Mouse (Mus musculus) left cerebral cortex, postnatal 14 days (tissue): ENCODE measurements around the gene Fam126a. TPM values are rescaled to one million over a fixed set of nuclear protein-coding genes. Genes with fewer than 3 reads are reported as not detected.
A peak's percentile ranks its signal among the peaks of the same experiment; 100 is the strongest.
"Not testable (repeated sequence)": the region's sequence is repeated elsewhere in the genome, so short reads cannot be mapped to it uniquely, and the experiment has no call there.

Experiments
- DNase-seq, 2 experiments: peaks; one replicate each; pipeline ENCODE4 v3.0.0; 2021 to 2022; ENCODE audit warnings: low spot score in 2 of 2, mixed read lengths in 1 of 2
- intact Hi-C: fragments of 180-260 bp; cut with DNase I; formaldehyde crosslinking; loops from one replicate; pipeline ENCODE4 v1.15.1; 2025
- total RNA-seq, 2 experiments: library from RNA; stranded (reverse); gene quantifications; 2 replicates each; pipeline ENCODE4 v1.2.3; 2021

The Fam126a gene
- total RNA-seq, 2 experiments from 2014 or later = 22.9 to 24.1 TPM

- DNase-seq = no peak
- intact Hi-C loops = no loop called here
Measured at GRCm38 (mm10) chr5:23919892-23920731, 110.4 kb downstream of the Fam126a start.

GRCm38 (mm10) chr5:23917301-23917700 is 113.2 kb downstream of the Fam126a start:
- intact Hi-C loops = no loop called here
- DNase-seq = no peak

- DNase-seq = no peak
- intact Hi-C loops = no loop called here
Measured at GRCm38 (mm10) chr5:23911556-23911955, 118.9 kb downstream of the Fam126a start.

GRCm38 (mm10) chr5:23909256-23909655 is 121.2 kb downstream of the Fam126a start:
- no peak for DNase-seq
- intact Hi-C loops = no loop called here

- intact Hi-C loops = no loop called here
- no peak for DNase-seq
Measured at GRCm38 (mm10) chr5:23908486-23909090, 121.9 kb downstream of the Fam126a start.

- no peak for DNase-seq
- intact Hi-C loops = no loop called here
Measured at GRCm38 (mm10) chr5:23902221-23902620, 128.3 kb downstream of the Fam126a start.

- intact Hi-C loops = no loop called here
- no peak for DNase-seq
Measured at GRCm38 (mm10) chr5:23900190-23900589, 130.3 kb downstream of the Fam126a start.

- intact Hi-C loops = no loop called here
- peak; percentile 17 to 22 for DNase-seq
Measured at GRCm38 (mm10) chr5:23893864-23894771, 136.4 kb downstream of the Fam126a start.

GRCm38 (mm10) chr5:23893156-23893863 is 137.2 kb downstream of the Fam126a start:
- no peak for DNase-seq
- intact Hi-C loops = no loop called here

GRCm38 (mm10) chr5:23890734-23891133 is 139.8 kb downstream of the Fam126a start:
- intact Hi-C loops = no loop called here
- peak; percentile 76 to 80 for DNase-seq

GRCm38 (mm10) chr5:23889461-23889860 is 141.0 kb downstream of the Fam126a start:
- no peak for DNase-seq
- intact Hi-C loops = loop anchor here (5.0 kb wide), 1 partner anchor 188 kb away; no protein-coding TSS in a partner anchor

GRCm38 (mm10) chr5:23887111-23887510 is 143.4 kb downstream of the Fam126a start:
- intact Hi-C loops = loop anchor here (5.0 kb wide), 1 partner anchor 190 kb away; no protein-coding TSS in a partner anchor

GRCm38 (mm10) chr5:23874457-23874856 is 156.0 kb downstream of the Fam126a start:
- intact Hi-C loops = no loop called here
- DNase-seq = no peak

More at GRCm38 (mm10) chr5:23887111-23887510, 143.4 kb downstream of the Fam126a start:
- no peak for DNase-seq

- intact Hi-C loops = no loop called here
- DNase-seq = no peak
Measured at GRCm38 (mm10) chr5:23872586-23872985, 157.9 kb downstream of the Fam126a start.

GRCm38 (mm10) chr5:23871323-23871722 is 159.2 kb downstream of the Fam126a start:
- intact Hi-C loops = not testable (repeated sequence)

GRCm38 (mm10) chr5:23865941-23866340 is 164.5 kb downstream of the Fam126a start:
- intact Hi-C loops = no loop called here
- no peak for DNase-seq

More at GRCm38 (mm10) chr5:23871323-23871722, 159.2 kb downstream of the Fam126a start:
- not testable (repeated sequence) for DNase-seq
